Mouse (Mus musculus): ENCODE data around the gene Spib.

DNA sequence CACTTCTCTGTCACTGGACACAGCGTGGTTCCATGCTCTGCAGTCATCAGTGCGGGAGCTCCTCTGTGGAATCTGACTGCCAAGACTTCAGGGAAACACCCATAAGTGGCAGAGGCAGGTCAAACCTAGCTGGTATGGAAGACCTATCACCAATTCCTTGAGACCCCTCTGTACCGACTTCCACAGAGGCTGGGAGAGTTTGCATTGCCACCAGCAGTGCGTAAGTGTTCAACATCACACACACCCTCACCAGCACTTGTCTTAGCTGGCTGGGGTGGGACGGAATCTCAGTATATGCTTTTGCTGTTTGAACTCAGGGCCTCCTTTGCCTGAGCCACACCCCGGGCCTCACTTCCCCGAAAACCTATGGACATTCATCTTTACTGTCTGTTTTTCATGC lies 43.9 kb downstream of the Spib start:
- TF ChIP-seq POLR2A (IDR thresholded peaks at IDR 0.05; ENCODE audit: borderline replicate concordance, control insufficient read depth, low read depth, low read length) (no peak), CTCF (IDR thresholded peaks at IDR 0.05; ENCODE audit: control insufficient read depth, insufficient read depth, low read length) (no peak)
